Mouse (Mus musculus) forelimb bud, embryonic 11.5 days (tissue): ENCODE measurements around the gene Ly6g6c.

Experiments used
- DNase-seq: peaks from one replicate; pipeline ENCODE4 v3.0.0-alpha.2; 2012; ENCODE audit warnings: low read depth, low spot score

The Ly6g6c gene

DNA sequence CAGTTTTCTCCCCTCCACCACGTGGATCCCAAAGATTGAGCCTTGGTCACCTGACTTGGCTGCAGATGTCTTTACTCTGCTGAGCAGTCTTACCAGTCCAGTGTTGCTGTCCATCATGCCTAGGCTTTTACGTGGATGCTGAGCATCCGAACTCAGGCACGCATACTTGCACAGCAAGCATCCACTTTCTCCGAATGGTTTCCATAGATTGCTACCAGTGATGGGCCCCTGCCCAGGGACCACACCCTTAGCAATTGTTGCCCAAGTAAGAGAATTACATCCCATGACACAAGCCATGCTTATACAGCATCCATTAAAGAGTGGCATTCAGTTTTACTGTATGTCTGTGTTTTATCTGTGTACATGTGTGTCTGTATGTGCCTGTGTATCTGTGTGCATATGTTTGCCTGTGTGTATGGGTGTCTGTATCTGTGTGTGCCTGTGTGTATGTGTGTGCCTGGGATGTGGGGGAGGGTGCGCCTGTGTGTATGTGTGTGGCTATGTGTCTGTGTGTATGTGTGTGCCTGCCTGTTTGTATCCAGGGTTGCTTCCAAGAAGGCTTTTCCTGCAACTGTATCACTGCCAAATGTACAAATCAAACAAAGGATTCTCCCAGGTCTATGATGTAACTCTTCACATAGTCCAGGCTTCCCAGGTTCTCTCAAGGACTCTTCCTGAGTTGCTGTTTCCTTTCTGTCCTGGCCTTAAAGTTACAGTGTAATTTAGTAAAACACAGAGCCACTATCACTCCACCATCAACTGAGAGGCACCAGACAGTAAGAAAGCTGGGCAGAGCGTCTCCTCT, 9.3 kb upstream of the Ly6g6c start:
- DNase-seq = no peak

DNA sequence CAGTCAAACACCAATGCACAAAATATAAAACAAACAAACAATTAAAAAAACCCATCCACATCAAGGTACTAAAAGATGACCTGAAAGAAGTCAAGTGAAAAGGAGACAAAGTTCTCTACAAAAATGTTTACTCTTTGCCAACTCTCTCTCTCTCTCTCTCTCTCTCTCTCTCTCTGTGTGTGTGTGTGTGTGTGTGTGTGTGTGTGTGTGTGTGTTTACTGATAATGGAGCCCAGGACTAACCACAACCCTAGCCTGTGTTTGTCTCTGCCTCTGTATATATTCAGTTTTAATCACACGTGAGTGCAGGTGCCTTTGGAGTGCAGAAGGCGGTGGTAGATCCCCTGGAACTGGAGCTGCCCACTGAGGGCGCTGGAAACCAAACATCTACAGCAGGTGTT, 8.1 kb upstream of the Ly6g6c start:
- DNase-seq = no peak

DNA sequence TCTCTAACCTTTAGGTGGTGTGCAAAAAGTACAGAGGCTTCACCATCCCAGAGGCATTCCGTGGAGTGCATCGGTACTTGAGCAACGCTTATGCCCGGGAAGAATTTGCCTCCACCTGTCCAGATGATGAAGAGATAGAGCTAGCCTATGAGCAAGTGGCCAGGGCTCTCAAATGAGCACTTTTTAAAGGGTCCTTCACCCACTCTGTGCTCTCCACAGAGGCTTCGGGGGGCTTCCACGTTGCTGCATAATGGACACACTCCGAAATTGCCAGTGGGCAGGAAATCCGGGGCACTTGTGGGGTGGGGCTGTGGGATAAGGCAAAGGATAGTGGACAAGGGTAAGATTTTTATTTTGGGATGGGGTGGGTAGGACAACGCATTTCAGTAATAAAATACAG, 6.9 kb upstream of the Ly6g6c start:
- no peak for DNase-seq

DNA sequence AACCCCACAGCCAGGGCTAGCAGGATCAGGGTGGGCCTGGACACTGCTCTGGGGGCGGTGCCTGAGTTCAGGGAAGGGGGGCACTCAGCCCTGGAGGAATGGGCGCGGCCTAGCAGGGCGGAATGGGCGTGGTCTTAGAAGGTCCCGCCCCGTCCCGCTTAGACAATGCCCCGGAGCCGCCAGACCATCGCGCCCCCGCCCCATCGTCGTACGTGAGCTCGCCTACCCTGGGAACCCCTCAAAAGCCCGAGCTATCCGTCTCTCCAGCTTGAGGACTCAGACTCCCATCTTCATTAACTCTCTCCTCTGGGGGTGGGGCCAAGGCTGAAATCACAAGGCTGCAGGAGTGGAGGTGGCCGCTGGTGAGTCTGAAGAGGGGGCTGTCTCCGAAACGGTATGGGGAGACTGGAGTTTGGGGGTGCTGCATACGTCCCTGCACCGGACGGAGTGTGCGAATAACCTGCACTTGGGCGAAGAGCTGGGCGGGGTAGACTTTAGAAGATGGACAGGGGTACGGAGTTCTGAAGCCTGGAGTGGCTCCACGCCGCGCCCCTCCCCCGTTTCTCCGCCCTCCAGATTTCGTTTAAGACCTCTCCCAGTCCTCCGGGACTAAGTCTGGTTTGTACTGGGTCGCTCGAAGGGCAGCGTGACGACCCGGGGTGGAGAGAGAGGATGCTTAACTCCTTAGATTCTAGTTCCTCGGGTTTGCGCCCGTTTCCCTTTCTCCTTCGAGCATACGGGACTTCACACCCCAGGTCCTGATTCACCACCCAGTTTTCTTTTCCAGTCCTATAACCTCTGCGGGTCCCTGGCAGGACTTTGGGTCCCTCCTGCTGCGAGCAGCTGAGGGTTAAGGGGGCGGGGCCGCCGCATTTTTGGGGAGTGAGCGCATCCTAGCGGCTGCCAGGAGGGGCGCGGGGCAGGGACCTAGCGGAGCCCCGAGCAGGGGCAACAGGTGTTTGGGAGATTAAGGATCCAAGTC, 6.0 kb upstream of the Ly6g6c start, which contains the start of gene Ddah2:
Gene Ddah2, plus strand, starts transcription at position 125 of the 982 bp plus-strand sequence.
- DNase-seq = peak; percentile 91

DNA sequence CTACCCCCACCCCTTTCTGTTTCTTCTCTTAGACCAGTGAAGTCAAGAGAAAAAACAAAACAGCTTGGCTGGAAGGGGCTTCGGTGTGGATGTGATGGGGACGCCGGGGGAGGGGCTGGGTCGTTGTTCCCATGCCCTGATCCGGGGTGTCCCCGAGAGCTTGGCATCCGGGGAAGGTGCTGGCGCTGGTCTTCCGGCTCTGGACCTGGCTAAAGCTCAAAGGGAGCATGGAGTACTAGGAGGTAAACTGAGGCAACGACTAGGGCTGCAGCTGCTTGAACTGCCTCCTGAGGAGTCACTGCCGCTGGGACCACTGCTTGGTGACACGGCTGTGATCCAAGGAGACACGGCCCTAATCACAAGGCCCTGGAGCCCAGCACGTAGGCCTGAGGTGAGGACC, 5.1 kb upstream of the Ly6g6c start:
- DNase-seq = no peak

DNA sequence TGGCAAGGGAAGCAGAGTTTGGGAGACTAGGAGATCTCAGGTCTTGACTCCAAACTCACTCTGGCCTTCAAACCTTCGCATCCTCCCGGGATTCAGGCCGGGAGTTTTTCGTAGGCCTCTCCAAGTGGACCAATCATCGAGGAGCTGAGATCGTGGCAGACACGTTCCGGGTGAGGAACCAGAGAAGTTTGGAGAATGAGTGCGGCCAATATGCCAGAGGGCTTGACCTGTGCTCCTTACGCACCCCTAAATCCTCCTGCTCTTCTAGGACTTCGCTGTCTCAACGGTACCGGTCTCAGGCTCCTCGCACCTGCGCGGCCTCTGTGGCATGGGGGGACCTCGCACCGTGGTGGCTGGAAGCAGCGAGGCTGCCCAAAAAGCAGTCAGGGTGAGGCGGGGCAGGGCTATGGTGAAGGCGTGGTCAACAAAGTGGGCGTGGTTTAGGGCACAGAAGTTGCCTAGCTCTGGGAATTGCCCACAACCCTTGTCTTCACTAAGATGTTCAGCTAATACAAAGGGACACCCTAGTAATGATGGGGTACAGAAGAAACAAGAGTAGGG, 4.4 kb upstream of the Ly6g6c start:
- no peak for DNase-seq

DNA sequence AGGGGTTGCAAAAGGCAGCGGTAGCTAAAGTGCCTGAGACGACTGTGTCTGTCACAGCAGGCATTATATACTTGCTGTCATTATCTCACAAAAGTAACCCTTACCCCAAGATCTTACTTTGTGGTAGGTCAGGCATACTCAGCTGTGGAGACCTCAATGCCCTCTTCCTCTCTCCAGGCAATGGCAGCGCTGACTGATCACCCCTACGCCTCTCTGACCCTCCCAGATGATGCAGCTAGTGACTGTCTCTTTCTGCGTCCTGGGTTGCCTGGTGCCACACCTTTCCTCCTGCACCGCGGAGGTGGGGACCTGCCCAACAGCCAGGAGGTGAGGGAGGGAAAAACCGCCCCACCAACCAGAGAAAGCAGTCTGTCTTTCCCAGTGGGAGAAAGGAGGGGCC, 3.9 kb upstream of the Ly6g6c start:
- DNase-seq = no peak

DNA sequence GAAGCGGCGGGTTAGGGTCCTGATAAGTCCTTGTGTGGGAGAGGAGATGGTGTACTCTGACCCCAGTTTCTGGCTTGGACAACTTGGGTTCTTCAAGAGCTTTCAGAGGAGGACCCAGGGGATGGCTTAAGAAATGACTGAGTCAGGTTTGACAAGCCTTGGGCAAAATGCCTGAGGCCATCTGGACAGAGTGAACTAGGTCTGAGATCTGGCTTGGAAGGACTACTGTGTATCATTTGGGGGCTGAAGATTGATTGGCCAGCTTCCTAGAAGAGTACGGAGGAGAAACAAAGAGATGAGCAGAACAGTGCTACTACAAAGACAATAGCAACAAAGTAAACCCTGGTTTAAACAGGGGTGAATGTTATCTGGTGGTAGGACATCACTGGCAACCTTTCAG, 1.7 kb upstream of the Ly6g6c start:
- DNase-seq = no peak

DNA sequence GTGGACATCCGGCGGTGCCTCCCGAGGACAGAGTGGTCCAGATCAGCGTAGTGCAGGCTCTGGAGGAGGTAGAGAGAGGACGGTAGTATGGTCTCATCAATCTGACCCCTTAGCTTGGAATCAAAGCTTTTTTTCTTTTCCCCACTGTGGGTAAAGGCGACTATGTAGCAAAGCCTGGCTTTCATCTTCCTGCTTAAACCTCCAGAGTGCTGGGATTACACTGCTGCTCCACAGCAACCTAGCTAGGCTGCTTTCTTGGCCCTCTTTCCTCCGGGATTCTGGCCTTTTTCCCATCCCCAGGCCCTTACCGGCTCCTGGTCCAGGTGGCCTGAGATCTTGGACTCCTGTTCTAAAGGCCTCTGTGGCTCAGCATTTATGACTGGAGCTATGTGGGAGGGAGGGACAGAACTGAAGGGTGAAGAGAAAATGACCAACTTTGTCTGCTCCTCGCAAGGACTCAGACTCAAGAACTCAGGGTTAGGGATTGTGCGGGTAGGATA, 760 bp upstream of the Ly6g6c start:
- no peak for DNase-seq

DNA sequence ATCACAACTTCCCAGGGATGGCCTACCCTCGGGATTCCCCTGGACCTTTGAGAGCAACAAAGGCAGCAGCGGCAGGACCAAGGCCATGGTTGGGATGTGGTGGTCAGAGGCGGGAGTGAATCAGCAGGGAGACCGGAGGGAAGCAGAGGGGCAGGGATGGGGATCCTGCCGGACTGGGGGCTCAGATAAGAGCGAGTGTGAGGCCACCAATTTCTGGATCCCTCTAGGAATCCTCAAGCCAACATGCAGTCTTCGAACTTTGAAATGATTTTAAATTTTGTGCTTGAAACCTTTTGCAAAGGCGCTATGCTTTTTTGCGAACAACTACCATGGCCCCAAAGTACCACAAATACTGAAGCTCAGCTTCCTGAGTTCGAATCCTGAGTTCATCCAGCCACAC, 896 bp downstream of the Ly6g6c start, which contains the start of gene Mpig6b:
Gene Mpig6b, minus strand, starts transcription at position 101 of the 400 bp plus-strand sequence.
- DNase-seq = no peak

DNA sequence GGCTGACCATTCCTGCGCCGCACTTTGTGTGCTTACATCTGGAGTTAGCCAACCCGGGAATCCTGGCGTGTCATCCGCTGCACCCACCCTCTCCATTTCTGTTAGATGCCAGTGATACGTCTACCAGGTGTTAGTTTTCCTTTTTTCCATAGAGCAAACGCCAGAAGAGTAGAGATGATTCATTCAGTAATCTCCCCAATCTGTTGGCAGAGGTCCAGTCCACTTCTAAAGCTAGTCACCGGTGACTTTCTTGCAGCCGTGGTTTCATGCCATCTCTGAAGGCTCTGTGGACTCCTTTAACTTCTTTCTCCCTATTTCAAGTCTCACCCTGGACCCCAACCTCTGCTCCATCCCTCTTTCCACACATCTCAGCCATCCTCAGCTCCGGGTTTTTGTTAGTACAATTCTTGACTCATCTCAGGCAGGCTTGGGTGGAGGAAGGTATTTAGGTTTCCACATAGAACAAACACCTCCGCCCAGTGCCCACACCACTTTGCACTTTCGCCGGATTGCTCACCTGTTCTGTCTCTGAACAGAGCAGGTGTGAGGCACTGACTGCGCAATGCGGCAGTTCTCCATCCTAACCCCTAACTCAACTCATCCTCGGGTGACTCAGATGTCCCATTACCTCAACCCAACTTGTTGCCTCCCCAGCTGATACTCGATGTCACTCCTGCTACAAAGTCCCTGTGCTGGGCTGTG, 3.2 kb downstream of the Ly6g6c start:
- DNase-seq = no peak

DNA sequence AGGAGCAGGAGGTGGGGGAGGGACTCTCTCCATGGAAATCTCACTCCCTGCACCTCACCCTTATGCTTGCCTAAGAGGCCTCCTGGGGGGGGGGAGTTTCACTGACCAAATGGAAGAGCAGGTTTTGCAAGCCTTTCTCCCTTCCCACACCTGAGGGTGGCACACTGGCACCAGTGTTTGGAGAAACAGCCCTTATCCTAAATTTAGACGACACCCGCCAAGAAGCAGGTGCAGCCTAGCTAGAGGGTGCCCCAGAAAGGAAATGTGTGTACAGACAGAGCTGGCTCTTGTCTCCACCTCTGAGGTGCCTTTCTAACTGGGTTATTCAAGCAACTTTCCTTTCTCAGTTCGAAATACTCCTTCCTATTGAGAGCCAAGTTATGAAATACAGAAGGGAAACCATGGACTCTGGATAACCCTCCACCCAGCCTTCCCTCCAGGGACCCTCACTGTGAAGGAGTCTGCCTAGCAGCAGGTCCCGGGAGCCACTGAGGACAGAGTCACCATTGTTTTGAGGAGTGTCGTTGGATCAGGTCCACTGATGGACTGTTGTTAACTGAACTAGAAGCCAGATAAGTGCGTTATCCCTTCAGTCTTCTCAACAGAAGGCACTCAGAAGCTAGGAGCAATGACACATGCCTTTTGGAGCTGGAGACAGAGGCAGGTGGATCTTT, 5.5 kb downstream of the Ly6g6c start:
- DNase-seq = no peak

DNA sequence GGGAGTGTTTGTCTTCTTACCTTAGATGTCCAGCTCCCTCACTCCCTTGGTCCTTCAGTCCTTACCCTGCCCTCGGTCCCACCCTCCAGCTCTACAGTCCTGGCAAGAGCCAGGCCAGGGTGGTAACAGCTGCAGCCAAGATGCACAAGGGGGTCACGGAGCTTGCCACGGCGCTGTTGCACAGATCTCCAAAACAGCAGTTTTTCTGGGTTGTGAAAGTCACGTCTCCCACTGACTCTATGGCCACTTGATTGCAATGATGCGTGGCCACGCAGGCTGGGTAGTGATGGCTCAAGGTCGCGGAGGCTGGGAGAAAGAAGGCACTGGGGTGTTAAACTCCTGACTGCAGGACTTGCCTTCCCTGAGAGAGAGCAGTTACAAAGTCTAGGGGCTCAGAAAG, 6.3 kb downstream of the Ly6g6c start:
- no peak for DNase-seq

DNA sequence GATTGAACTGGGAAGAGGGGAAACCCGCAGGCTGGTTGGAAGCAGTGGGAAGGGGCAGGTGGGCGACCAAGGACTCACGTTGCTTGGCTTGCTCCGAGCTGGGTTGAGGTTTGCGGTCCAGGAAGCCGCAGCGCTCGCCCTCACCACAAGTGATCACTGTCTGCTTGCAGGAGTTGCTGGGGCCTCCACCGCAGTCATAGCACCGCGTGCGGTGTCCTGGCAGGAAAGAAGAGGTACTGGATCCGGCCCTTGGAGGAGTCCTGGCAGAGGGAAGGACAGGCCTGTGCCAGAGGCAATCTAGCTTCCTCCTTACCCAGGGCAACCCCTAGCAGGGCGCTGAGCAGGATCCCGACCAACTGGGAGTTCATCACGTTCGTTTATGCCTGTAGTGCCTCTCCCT, 8.9 kb downstream of the Ly6g6c start:
- DNase-seq = no peak

DNA sequence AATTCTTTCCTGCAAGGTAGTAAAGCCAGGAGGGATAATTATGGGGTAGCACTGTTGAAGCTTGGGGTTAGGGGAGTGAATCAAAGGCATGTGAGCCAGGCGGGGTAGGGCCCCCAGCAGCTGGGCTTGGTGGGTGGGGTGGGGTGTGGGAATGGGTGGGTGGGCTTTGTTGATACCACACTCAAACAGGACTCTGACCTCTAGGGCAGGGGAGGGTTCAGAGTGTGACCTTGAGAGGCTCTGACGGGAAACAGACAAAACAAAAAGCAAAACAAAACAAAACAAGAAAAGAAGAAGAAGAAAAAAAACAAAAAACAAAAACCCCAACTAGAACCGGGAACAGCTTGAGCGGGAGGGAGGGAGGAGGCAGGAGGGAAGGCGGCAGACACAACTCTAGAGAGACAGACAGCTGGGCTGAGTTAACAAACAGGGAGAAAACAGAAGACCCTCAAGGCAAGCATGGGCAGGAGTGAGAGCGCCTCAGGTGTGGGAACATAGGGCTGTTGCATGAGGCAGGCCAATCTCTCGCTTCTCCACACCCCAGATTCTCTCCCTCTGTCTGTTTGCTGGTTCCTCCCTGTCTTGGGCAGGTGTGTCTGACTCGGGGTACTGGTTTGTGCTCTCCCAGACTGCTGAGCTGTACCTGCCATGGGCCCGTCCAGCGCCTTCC, 11.5 kb downstream of the Ly6g6c start, which contains the start of gene Ly6g6e:
Gene Ly6g6e, plus strand, starts transcription at position 396 of the 670 bp plus-strand sequence.
- DNase-seq = no peak

DNA sequence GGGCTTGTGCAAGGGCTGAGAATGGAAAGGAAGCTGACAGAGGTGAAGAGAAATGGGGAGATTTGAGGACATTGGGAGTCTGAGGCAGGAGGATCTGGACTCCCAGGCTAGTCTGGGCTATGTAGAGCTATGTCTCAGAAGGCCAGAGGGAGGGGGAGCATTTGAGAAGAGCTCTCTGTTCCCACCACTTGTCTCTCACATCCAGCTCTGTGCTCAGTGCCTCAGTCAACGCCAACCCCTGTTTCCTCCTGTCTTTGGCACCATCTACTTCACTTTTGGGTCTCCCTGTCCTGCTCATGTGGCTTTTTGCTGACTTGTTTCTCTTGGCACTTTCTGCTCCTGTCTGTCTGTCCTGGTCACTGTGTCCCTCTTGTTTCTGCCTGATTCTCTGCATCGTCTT, 12.1 kb downstream of the Ly6g6c start:
- DNase-seq = no peak

DNA sequence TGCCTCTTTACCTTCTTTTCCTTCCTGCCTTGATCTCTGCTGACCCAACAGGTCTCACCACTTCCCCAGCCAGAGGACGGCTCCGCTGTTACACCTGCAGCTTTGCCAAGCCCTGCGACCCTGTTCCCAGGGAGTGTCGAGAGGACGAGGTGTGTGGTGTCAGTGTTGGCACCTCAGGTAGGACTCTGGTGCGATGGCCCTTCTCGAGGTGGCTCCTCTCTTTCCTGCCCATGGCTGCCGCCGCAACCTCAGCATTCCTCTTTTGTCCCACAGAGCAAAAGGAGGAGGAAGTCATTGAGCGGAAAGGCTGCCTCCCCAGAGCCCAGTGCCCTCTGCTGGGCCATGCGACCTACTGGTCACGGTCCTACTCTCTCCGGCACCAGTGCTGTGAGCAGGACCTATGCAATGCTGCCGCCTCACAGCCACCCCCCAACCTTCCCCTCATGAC, 12.6 kb downstream of the Ly6g6c start, which contains the start of gene Ly6g6d:
Gene Ly6g6d, minus strand, starts transcription at position 280 of the 448 bp plus-strand sequence.
- no peak for DNase-seq

DNA sequence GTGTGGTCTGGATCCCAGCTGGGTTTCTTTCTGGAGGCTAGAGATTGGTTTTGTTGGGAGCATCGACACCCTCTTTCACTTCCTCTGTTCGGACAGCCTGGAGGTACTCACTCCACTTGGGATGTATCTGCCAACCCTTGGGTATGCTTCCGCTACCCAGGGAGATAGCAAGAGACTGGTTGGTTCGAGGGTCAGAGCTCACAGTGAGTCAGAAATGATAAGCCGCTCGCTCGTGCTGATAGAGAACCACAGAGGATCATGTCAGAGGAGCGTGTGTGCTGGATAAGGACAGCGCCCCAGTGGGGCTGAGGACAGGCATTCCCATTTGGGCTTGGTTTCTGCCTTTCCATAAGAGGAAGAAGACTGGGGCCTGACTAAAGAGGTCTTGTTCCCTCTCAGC, 14.6 kb downstream of the Ly6g6c start:
- no peak for DNase-seq

DNA sequence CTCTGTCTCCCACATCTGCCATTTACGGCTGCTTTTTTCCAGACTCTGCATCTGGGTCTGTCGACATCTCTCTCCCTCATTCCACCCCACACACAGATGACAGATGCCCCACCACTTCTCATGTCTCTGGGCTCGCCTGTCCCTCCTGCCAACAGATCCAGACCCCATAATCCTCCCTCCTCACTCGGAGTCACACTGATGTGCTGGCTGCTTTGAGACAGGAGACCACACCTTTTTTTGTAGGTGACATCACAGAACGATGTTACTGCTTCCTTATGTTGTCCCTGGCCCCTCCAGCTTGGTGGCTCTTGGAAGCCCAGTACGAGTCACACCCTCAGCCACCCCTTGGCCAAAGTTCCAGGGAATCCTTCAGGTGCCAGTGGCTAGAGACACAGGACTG, 15.1 kb downstream of the Ly6g6c start:
- DNase-seq = no peak

DNA sequence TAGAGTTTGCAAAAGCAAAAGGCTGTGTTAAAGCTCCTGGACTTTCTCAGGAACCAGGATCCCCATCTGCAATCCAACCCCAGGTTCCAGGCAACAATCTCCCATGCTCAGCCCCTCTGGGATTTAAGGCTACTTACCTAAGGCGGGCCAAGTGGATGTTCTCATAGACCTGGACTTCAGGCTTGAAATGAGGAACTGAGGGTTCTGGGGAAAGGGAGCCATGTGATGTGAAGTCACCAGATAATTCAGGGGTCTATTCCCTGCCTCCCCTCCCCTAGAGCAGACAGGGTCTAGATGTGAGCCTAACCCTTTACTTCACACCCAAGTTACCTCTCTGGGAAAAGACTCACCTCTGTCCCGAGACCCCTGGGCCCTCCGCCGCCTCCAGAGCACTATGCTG, 15.5 kb downstream of the Ly6g6c start:
- DNase-seq = no peak
